Mouse (Mus musculus) gastrocnemius, postnatal 4 days (tissue): ENCODE results near the gene Fxyd5. TPM values are rescaled to one million over a fixed set of nuclear protein-coding genes. Genes with fewer than 3 reads are reported as not detected.

ENCODE experiments used
- DNase-seq, 2 experiments: peaks; one replicate each; pipeline ENCODE4 v3.0.0; 2021 to 2022; ENCODE audit warnings: low spot score in 2 of 2, mixed read lengths in 2 of 2
- long read RNA-seq, 2 experiments: library from polyadenylated mRNA; stranded (forward); transcript quantifications; one replicate each; pipeline ENCODE4 v2.0.0; 2021
- total RNA-seq, 2 experiments: library from RNA; stranded (reverse); gene quantifications; 2 replicates each; pipeline ENCODE4 v1.2.3; 2021

Fxyd5 gene
- 10 to 100 TPM; 21.2 to 23.0 TPM for total RNA-seq
- long read RNA-seq, experiment 1, partial matches to known transcripts = 0 of 9 reads
- long read RNA-seq, experiment 1, other reads (novel, unspliced or antisense) = 4 of 9 reads
- long read RNA-seq, experiment 2, transcript Fxyd5-207 (9 exons, 1,172 nt) = major isoform, 6 of 11 reads
- long read RNA-seq, experiment 2, partial matches to known transcripts = 0 of 11 reads
- long read RNA-seq, experiment 2, other reads (novel, unspliced or antisense) = 2 of 11 reads

GRCm38 (mm10) chr7:31042431-31042910 is at the start of gene Fxyd5:
Gene Fxyd5 (minus strand): TSS chr7:31042481.
- DNase-seq = no peak

DNA sequence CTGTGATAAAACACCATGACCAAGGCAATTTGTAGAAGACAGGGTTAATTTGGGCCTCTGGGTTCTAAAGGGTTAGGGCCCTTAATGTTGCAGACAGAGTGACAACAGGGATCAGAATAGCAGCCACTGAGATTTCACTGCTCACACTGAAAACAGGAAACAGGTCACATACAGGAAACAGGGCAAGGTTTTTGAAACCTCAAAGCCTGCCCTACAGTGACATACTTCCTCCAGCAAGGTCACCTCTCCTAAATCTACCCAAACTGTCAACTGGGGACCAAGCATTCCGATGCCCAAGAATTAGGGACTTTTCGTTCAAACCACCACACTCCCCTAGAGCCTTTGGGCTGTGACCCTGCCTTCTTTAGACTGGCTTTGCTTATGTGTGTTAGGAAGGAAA is 47.4 kb upstream of the Fxyd5 start:
- no peak for DNase-seq

GRCm38 (mm10) chr7:31088206-31088605 is 45.9 kb upstream of the Fxyd5 start:
- DNase-seq = no peak

GRCm38 (mm10) chr7:31087262-31087661 is 45.0 kb upstream of the Fxyd5 start:
- DNase-seq = no peak

DNA sequence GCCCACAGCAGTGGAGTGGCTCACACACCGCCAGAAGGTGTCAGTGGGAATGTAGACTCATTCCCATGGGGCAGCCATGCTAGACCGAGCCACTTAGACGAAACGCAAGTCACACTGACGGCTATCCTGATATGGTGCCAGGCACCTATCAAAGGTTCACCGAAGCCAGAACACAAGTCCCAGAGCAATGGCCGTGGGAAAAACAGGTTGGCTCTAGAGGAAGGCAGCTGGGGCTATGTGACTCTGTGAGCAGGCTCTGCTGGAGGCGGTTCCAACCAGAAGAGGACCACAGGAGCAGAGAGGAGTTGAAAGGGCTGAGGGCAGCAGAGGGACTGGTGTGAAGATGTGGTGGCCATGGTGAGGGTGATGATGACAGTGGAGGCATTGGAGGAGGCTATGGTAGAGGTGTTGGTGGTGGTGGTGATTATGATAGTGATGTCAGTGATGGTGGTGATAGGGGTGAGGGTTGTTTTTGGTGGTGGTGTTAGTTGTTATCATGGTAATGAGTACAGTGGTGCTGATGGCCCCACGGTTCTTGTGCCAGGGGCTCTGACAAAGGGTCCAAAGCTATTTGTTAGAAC is 44.0 kb upstream of the Fxyd5 start:
- DNase-seq = no peak

- no peak for DNase-seq
These were observed 42.9 kb upstream of the Fxyd5 start for GRCm38 (mm10) chr7:31085171-31085570.

DNA sequence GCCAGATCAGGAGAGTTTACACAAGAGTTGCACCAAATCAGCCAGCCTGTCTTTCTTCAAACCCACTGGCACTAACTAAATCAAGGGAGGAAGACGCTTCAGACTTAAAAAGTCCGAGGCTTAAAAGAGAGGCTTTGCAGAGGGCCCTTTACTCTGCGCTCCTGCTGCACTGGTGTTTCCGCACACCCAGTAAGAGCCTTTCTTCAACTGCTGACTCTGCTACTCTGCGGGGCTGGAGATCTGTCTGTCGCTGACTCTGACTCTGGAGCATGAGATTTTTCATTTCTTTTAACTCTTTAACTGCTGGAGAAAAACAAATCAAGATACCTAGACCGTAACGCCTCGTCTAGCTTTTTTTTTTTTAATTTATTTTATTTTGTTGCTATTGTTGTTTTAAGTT is 41.9 kb upstream of the Fxyd5 start:
- DNase-seq = no peak

DNA sequence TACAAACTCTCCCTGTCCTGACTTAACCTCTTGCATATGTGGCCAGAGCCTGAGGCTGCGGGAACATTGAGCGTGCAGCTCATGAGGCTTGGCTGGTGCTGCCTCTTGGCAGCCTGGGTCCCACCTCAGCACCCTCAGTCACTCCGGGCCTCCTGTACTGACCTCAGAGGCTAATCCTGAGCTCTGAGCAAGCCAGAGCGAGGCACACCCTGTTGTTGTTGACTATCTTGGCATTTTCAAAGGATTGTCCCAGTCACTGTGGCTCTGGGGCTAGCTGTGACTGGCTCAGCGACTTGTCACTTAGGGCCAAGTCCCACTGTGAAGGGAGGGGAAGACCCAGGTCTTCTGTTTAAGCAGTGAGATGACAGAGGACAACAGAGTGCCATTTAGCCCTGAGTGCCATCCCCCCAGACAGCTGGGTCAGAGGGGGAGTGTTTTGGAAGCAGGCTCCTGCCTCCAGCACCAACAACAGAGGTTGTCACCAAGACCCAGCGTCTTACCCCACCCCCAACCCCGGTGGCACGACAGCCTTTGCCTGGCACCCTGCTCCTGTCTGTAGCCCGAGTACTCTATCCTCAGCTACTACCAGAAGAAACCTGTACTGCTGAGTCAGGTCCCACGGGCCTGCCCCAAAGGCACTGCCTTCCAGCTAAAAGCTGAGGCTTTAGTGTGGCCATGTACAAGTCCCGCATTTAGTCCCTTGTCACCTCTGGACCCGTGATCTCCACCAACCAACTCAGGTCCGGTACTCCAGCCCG is 40.7 kb upstream of the Fxyd5 start:
- DNase-seq = peak in 1 of 2 experiments; percentile 64

DNA sequence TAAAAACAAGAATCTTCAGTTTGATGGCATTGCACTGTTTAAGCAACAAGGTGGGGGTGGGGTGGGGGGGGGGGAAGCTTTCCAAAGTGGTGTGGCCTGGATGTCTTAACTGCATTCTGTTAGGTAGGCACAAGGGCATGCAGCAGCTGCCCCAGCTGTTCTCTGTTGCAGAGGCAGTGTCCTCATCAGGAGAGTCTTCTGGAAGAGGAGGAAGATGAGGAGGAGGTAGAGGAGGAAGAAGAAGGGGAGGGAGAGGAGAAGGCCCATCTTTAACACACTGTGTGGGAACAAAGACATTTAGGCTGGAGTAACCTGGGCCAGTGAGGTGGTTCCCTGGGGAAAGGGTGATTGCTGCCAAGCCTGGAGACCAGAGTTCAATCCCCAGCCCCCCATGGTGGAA is 39.8 kb upstream of the Fxyd5 start:
- DNase-seq = no peak

DNA sequence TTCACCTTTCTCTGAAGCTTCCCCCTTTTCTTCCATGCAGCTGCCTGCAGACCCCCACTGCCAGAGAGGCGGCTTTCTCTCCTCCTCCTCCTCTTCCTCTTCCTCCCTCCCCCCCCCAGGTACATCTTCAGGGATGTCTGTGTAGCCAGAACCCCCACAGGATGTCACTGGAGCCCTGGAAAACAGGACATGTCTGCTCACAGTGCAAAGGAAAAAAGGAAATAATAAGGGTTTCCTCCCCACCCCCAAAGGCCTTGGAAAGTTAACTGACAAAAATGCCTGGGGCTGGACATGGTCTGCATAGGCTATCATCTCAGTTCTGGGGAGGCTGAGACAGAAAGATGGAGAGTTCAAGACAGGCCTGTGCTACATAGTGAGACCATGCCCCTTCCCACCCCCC is 38.8 kb upstream of the Fxyd5 start:
- DNase-seq = no peak

DNA sequence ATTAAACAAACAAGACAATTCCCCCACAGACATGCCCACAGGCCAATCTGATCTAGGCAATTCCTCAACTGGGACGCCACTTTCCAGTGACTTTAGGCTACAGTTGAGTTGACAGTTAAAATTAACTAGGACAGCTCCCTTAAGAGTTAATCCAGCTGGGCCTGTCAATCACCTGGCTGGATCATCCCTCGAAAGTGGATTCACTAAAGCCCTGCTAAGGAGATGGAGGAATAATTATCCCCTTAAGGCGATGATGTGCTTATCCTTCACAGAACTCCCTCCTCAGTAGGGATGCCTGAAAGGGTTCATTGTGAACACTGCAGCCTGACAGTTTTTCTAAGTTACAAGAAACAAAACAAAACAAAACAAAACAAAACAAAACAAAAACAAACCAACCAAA is 38.3 kb upstream of the Fxyd5 start:
- DNase-seq = no peak

- no peak for DNase-seq
These were observed 37.4 kb upstream of the Fxyd5 start for GRCm38 (mm10) chr7:31079670-31080069.

- DNase-seq = no peak
These were observed 35.7 kb upstream of the Fxyd5 start for GRCm38 (mm10) chr7:31077885-31078445.

DNA sequence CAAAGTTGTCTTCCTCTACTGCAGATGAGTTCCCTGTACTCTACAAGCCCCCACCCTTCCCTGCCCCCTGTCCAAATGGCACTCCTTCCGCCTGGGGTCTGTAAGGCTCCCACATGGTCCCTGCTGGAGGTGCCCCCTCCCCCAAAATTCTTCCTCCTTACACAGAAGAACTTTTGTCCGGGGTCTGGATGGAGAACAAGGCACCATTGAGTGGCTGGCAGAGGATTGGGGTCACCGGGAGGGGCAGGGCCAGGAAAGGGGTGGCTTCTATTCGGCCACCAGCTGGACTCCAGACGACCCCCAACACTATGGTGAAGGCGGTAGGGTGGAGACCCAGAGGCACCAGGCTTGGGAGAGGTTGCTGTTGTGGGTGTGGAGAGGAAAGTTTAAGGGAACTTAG is 35.2 kb upstream of the Fxyd5 start:
- DNase-seq = no peak

DNA sequence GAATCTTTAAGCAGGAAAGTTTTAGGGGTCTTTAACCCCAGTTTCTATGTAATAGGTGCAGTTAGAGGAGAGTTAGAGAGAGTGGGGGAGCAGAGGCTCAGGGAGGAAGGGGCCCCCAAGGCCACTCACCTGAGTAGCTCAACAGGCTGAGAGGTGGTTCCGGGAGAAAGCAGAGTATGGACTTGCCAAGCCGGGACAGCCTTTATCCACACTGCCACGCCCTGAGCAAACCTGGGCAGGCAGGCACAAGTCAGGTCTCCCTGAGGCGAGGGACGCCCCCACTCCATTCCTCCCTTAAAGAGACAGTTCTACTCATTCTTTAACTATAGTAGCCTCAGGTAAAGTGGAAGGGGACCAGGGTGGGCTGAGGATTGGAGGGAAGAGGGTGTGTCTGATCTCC is 34.2 kb upstream of the Fxyd5 start, which contains the start of gene Fxyd3:
Fxyd3 (minus strand) TSS at position 213 of the 400 bp plus-strand sequence.
- no peak for DNase-seq

DNA sequence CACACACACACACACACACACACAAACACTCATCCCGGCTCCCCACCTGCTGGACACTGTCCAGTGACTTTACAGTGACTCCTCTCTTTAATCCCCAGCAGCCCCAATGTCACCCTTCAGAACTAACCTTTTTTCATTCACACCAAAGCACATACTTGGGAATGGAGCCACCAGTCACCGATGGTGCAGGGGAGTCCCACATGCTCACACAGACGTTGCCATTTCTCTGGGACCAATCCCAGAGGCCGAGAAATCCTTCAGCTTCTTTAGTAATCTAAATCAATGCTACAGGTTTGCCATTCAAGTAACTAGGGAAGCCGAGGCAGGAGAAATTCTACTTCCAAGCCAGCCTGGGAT is 32.4 kb upstream of the Fxyd5 start:
- no peak for DNase-seq

DNA sequence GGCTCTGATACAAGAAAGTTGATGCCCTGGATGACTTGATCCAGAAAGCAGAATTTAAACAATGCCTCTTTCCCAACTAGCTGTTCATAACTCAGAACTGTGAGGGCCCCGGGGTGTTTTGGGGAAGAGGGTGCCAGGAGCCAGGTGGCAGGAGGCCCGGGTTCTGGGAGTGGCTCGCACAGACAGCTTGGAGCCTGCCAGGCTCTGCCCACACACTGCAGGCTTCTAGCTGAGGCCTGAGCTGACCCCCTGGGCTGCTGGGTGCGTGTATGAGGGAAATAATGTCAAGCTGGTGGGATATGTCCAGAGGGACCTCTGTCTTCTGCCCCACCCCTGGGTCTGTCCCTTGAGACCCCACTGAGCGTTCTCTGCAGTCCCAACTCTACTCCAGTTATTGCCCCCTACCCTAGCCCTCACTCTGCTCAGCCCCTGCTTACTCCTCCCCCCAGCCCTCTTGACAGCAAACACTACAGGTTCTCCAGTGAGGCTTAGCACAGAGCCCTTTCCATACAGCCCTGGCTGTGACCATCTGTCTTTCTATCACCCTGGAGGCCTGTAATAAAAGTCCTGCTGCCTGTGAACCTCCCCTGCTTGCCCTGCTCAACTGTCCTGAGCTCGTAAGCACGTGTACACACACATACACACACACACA is 31.9 kb upstream of the Fxyd5 start:
- DNase-seq = no peak

DNA sequence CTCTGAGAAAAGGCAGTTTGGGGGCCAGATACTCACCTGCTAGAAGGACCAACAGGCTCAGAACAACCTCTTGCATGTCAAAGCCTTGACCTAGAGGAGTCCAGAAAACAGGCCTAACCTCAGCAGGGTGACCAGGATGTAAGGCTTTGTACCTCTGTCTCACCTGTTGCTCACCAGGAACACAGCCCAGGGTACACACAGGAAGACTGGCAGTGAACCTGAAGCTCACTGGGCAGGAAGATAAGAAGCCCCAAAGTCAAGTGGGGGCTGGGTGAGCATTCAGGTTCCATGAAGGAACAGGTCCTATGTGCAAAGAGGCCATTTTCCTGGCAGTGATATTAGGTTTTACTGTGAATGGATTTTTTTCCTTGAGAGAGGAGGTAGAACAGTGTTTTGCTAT is 31.3 kb upstream of the Fxyd5 start:
- DNase-seq = no peak

DNA sequence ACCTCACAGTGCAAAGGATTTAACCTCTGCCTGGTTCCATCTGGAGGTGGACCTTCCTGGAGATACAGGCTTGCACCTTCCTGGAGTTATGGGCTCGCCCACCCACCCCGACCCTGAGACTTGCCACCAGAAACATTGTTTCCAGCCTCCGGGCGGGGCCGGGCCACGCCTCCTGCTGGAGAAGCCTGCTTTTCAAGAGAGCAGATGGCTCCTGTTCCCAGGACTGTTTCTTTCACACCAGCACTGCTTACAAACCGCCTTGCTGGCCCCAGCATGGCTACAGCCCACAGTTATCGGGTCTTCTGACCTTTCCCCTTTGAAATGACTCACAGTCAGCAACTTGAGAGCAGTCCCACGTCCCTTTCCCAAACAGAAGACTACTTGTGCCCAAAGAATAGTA is 30.0 kb upstream of the Fxyd5 start:
- DNase-seq = no peak

GRCm38 (mm10) chr7:31070324-31070723 is 28.0 kb upstream of the Fxyd5 start:
- DNase-seq = no peak

GRCm38 (mm10) chr7:31069491-31069890 is 27.2 kb upstream of the Fxyd5 start:
- DNase-seq = no peak

DNA sequence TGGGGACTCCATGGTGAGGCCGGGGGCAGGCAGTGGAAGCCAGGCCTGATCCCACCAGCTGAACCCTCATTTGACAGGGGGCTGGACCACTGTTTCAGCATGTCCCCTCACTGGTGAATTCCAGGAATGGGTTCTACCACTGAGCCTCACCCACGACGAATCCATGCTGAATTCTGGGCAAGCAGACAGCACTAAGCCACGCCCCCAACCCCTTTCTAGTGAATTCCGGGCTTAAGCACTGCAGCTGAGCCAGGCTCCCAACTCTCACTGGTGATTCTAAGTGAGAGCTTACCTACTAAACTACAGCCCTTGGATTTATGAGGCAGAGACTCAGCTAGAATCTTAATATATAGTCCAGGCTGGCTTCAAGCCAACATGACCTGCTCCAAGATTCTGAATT is 25.6 kb upstream of the Fxyd5 start:
- DNase-seq = peak in 1 of 2 experiments; percentile 74
